Mouse (Mus musculus) small intestine, adult 2 months (tissue): ENCODE data around the gene Marveld3. TPM values are rescaled to one million over a fixed set of nuclear protein-coding genes. Genes with fewer than 3 reads are reported as not detected.
A peak's percentile ranks its signal among the peaks of the same experiment; 100 is the strongest.

ENCODE experiments used
- H3K27ac ChIP-seq: fragments of 200-500 bp; 2 replicates; pipeline ENCODE4 v1.5.1; 2012; ENCODE audit warnings: low read depth, low read length, control low read depth, inconsistent platforms; ENCODE audit not compliant: insufficient read depth
- H3K27me3 ChIP-seq: fragments of 200-500 bp; 2 replicates; pipeline ENCODE4 v1.6.1; 2012; ENCODE audit warnings: mild to moderate bottlenecking, moderate library complexity, low read length, inconsistent platforms; ENCODE audit not compliant: control insufficient read depth, insufficient read depth
- H3K36me3 ChIP-seq: fragments of 200-500 bp; 2 replicates; pipeline ENCODE4 v1.6.1; 2012; ENCODE audit warnings: mild to moderate bottlenecking, low read length, control low read depth, inconsistent platforms; ENCODE audit not compliant: control insufficient read depth, insufficient read depth
- H3K4me1 ChIP-seq: fragments of 200-500 bp; 2 replicates; pipeline ENCODE4 v1.6.1; 2012; ENCODE audit warnings: low read length, inconsistent platforms, mixed read lengths; ENCODE audit not compliant: control insufficient read depth, insufficient read depth, insufficient read length
- H3K4me3 ChIP-seq: fragments of 200-500 bp; 2 replicates; pipeline ENCODE4 v1.5.1; 2012; ENCODE audit warnings: low read depth, mild to moderate bottlenecking, control low read depth, inconsistent platforms, low read length, moderate library complexity
- CTCF ChIP-seq: fragments of 200-500 bp; IDR thresholded peaks from 2 replicates; pipeline ENCODE4 v1.5.1; 2012; ENCODE audit warnings: low read depth, mild to moderate bottlenecking, control low read depth, inconsistent platforms, low read length, moderate library complexity, mixed read lengths; ENCODE audit not compliant: insufficient replicate concordance, insufficient read length; ENCODE audit errors: extremely low read depth
- POLR2A ChIP-seq: fragments of 200-500 bp; IDR thresholded peaks from 2 replicates; pipeline ENCODE4 v1.6.1; 2012; ENCODE audit warnings: low read depth, mild to moderate bottlenecking, control low read depth, inconsistent platforms, low read length, moderate library complexity
- WGBS: fragments of 180-500 bp; shearing (Covaris S2); methylation state at CpG from one replicate; pipeline ENCODE4 v1.1.7; 2018; 5-methylcytosine and 5-hydroxymethylcytosine counted together
- polyA plus RNA-seq: library from polyadenylated mRNA; depleted of rRNA; stranded (reverse); fragments of >200 nt; gene quantifications from 2 replicates; pipeline ENCODE4 v1.2.3, GENCODE M21; 2012

Gene Marveld3
- polyA plus RNA-seq, 1 experiment: 48.7 TPM

GRCm38 (mm10) chr8:109968837-109969236, 6.8 kb upstream of the Marveld3 start:
- no peaks in the 10 kb centered on the region for H3K36me3 ChIP-seq
- WGBS: 41% methylated on average over 10 of the region's 10 CpGs
- H3K27ac ChIP-seq: no peak overlapping the region
- no peak overlapping the region for H3K4me3 ChIP-seq
- H3K4me1 ChIP-seq: no peaks in the 10 kb centered on the region
- no peak for TF ChIP-seq POLR2A
- TF ChIP-seq CTCF: peak; percentile 40; the same call in 1 of the 2 replicates
- H3K27me3 ChIP-seq: no peaks in the 10 kb centered on the region

GRCm38 (mm10) chr8:109964106-109964505, 2.1 kb upstream of the Marveld3 start:
- 75% methylated on average over 4 of the region's 4 CpGs for WGBS
- Histone ChIP-seq H3K27ac (no peak overlapping the region), H3K4me1 (peaks cover 14% of the 10 kb centered on the region; the same call in 1 of the 2 replicates), H3K36me3 (peaks cover 4% of the 10 kb centered on the region), H3K27me3 (0 out of 2 replicates have a peak, but pooled peaks cover 5% of the 10 kb centered on the region), H3K4me3 (no peak overlapping the region)
- no peak for TF ChIP-seq POLR2A
- no peak for TF ChIP-seq CTCF

- TF ChIP-seq CTCF (no peak), POLR2A (no peak)
- Histone ChIP-seq H3K4me1 (peaks cover 21% of the 10 kb centered on the region; the same call in 1 of the 2 replicates), H3K27me3 (0 out of 2 replicates have a peak, but pooled peaks cover 5% of the 10 kb centered on the region), H3K27ac (no peak overlapping the region), H3K36me3 (peaks cover 10% of the 10 kb centered on the region), H3K4me3 (no peak overlapping the region)
- WGBS: 46% methylated on average over 13 of the region's 13 CpGs
These were observed 1.4 kb upstream of the Marveld3 start for GRCm38 (mm10) chr8:109963421-109963820.

DNA sequence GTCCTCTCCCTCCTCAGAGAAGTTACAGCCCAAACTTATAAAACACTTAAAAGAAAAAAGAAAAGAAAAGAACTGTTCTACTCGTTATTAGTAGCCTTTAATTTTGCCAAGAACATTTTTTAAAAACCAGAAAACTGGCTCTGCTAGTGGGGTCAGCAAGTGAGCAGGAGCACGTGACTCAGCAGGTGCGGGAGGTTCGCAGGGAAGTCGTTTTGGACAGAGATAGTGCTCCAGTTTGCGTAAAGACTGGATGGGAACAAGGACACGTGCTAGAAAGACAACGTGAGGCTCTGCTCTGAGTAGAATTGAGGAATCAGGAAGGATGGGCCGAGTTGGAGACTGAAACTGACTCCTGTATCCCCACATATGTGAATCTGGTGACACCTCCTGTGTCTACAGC, 893 bp upstream of the Marveld3 start:
- H3K27ac ChIP-seq: no peak overlapping the region
- WGBS: 34% methylated on average over 9 of the region's 9 CpGs
- TF ChIP-seq POLR2A (no peak), CTCF (no peak)
- H3K36me3 ChIP-seq: peaks cover 11% of the 10 kb centered on the region
- H3K4me3 ChIP-seq: no peak overlapping the region
- H3K4me1 ChIP-seq: peaks cover 22% of the 10 kb centered on the region; the same call in 1 of the 2 replicates
- H3K27me3 ChIP-seq: 0 out of 2 replicates have a peak, but pooled peaks cover 5% of the 10 kb centered on the region

- Histone ChIP-seq H3K4me1 (peaks cover 32% of the 10 kb centered on the region; the same call in 1 of the 2 replicates), H3K27ac (peak overlapping the region; percentile 72; the same call in 1 of the 2 replicates), H3K27me3 (0 out of 2 replicates have a peak, but pooled peaks cover 5% of the 10 kb centered on the region), H3K36me3 (peaks cover 31% of the 10 kb centered on the region), H3K4me3 (no peak overlapping the region)
- 69% methylated on average over 4 of the region's 4 CpGs for WGBS
- no peak for TF ChIP-seq CTCF
- TF ChIP-seq POLR2A: no peak
These were observed 2.9 kb downstream of the Marveld3 start for GRCm38 (mm10) chr8:109959112-109959511.

DNA sequence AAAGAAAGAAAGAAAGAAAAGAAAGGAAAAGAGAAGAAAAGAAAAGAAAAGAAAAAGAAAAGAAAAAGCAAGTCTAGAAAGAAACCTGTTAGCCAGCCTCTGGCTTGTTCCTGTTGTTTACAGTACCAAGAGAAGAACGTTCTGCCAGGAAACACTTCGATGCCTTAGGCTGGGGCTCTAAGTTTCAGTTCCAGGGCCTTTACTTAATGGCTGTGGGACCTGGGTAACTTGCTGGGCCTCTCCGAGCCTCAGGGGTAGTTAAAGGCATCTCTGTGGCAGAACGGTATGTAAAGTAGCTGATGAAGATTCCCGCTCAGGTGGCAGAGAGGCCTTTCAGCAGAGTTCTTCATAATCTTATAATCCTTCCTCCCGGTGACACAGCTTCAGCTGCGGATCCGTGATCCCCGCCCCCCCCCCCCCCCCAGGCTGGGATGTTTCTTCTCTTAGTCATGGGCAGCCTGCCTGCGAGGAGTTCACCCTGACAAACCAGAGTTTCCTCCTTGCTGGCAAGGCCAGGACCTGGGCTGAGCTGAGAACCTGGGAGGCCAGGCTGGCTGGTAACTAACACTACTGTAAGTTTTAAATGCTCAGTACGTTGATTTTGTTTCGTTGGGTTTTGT, 3.9 kb downstream of the Marveld3 start:
- Histone ChIP-seq H3K36me3 (peaks cover 36% of the 10 kb centered on the region), H3K27ac (peak overlapping the region; percentile 91), H3K4me3 (peak overlapping the region; percentile 7; the same call in 1 of the 2 replicates), H3K27me3 (0 out of 2 replicates have a peak, but pooled peaks cover 5% of the 10 kb centered on the region), H3K4me1 (peaks cover 31% of the 10 kb centered on the region; the same call in 1 of the 2 replicates)
- whole genome bisulfite sequencing: 13% methylated on average over 12 of the region's 12 CpGs
- TF ChIP-seq CTCF (no peak), POLR2A (no peak)

- Histone ChIP-seq H3K27me3 (0 out of 2 replicates have a peak, but pooled peaks cover 5% of the 10 kb centered on the region), H3K4me3 (peak overlapping the region; percentile 29), H3K4me1 (peaks cover 30% of the 10 kb centered on the region; the same call in 1 of the 2 replicates), H3K36me3 (peaks cover 36% of the 10 kb centered on the region), H3K27ac (peak overlapping the region; percentile 92)
- 8% methylated on average over 16 of the region's 16 CpGs for WGBS
- TF ChIP-seq CTCF (no peak), POLR2A (no peak; the same call in 1 of the 2 replicates)
These were observed 4.6 kb downstream of the Marveld3 start for GRCm38 (mm10) chr8:109957167-109958028.
